Mouse (Mus musculus) testis, adult 2 months (tissue): ENCODE data around the gene Lamtor1. TPM values are rescaled to one million over a fixed set of nuclear protein-coding genes. Genes with fewer than 3 reads are reported as not detected.
"Not testable (repeated sequence)": the region's sequence is repeated elsewhere in the genome, so short reads cannot be mapped to it uniquely, and the experiment has no call there.

Source experiments
- H3K27ac ChIP-seq: fragments of 200-500 bp; 2 replicates; pipeline ENCODE4 v1.5.1; 2012; ENCODE audit warnings: low read depth, low read length; ENCODE audit not compliant: control insufficient read depth, insufficient read depth
- H3K27me3 ChIP-seq: fragments of 200-500 bp; 2 replicates; pipeline ENCODE4 v1.6.1; 2012; ENCODE audit warnings: mild to moderate bottlenecking, low read length, moderate library complexity; ENCODE audit not compliant: control insufficient read depth, insufficient read depth
- H3K36me3 ChIP-seq: fragments of 200-500 bp; 2 replicates; pipeline ENCODE4 v1.6.1; 2012; ENCODE audit warnings: mild to moderate bottlenecking, low read length; ENCODE audit not compliant: control insufficient read depth, insufficient read depth
- H3K4me1 ChIP-seq: fragments of 200-500 bp; 2 replicates; pipeline ENCODE4 v1.6.1; 2012; ENCODE audit warnings: low read length; ENCODE audit not compliant: control insufficient read depth, insufficient read depth
- H3K4me3 ChIP-seq: fragments of 200-500 bp; 2 replicates; pipeline ENCODE4 v1.5.1; 2012; ENCODE audit warnings: low read depth, mild to moderate bottlenecking, low read length, moderate library complexity, mixed read lengths; ENCODE audit not compliant: control insufficient read depth
- CTCF ChIP-seq: fragments of 200-500 bp; IDR thresholded peaks from 2 replicates; pipeline ENCODE4 v1.5.1; 2012; ENCODE audit warnings: low read depth, mild to moderate bottlenecking, inconsistent platforms, low read length, moderate library complexity; ENCODE audit not compliant: control insufficient read depth, insufficient read depth, insufficient replicate concordance
- POLR2A ChIP-seq: fragments of 200-500 bp; IDR thresholded peaks from 2 replicates; pipeline ENCODE4 v1.6.1; 2012; ENCODE audit warnings: low read depth, mild to moderate bottlenecking, inconsistent platforms, low read length, moderate library complexity; ENCODE audit not compliant: control insufficient read depth
- polyA plus RNA-seq: library from polyadenylated mRNA; depleted of rRNA; stranded (reverse); fragments of >200 nt; gene quantifications from 2 replicates; pipeline ENCODE4 v1.2.3, GENCODE M21; 2012

Gene Lamtor1
- polyA plus RNA-seq, 1 experiment: 52.2 TPM

DNA sequence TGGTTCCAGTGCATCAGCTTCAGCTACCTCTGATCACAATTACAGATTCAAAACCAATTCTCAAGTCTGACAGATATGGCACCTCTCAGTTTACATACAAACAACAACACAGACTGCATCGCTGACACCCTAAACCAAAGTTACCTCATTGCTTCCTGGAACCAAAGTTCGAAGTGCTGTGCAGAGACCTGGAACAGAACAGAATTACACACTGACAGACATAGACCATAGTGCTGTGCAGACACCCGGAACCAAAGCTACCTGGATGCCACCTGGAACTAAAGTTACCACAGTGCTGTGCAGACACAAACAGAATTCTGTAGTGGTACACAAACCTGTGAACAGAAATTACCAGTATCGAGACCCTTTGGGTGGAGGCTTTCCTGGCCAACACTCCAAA lies 34.1 kb downstream of the Lamtor1 start:
- TF ChIP-seq CTCF: no peak
- no peak for TF ChIP-seq POLR2A
- Histone ChIP-seq H3K27me3 (no peaks in the 10 kb centered on the region), H3K27ac (no peak overlapping the region), H3K36me3 (no peaks in the 10 kb centered on the region), H3K4me3 (no peak overlapping the region), H3K4me1 (no peaks in the 10 kb centered on the region)

DNA sequence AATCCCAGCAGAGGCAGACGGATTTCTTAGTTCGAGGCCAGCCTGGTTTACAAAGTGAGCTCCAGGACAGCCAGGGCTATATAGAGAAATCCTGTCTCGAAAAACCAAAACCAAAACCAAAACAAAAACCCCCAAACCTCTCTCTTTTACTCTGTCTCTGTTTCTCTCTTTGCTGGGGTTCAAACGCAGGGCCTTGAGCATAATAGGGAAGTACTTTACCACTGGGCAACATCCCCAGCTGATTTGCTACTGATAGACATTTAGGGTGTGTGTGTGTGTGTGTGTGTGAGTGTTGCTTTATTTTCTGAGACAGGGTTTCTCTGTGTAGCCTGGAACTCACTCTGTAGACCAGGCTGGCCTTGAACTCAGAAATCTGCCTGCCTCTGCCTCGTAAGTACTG lies 43.3 kb downstream of the Lamtor1 start:
- H3K4me1 ChIP-seq, H3K27me3 ChIP-seq, H3K4me3 ChIP-seq, H3K27ac ChIP-seq, H3K36me3 ChIP-seq: not testable (repeated sequence)

DNA sequence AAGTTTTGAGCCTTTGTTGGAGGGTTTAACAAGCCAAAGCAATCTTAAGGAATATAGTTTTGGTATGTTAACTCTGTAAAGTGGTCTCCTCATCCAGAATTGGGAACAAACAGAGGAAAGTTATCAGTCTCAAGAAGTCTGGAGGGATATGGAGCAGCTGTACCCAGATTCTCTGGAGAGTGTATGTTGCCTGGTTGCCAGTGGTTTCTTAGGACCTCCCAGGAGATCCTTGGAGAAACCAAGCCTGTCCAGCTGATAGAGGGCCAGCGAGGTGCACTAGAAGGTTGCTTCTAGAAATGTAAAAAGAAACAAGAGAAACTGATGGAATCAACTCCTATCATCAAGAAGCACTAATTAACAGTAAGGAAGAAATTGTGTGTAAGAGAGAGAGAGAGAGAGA lies 45.9 kb downstream of the Lamtor1 start:
- H3K27me3 ChIP-seq: no peaks in the 10 kb centered on the region
- no peaks in the 10 kb centered on the region for H3K36me3 ChIP-seq
- H3K4me1 ChIP-seq: peaks cover 3% of the 10 kb centered on the region; the same call in 1 of the 2 replicates
- TF ChIP-seq CTCF: no peak
- no peak for TF ChIP-seq POLR2A
- no peak overlapping the region for H3K4me3 ChIP-seq
- no peak overlapping the region; the same call in 1 of the 2 replicates for H3K27ac ChIP-seq

DNA sequence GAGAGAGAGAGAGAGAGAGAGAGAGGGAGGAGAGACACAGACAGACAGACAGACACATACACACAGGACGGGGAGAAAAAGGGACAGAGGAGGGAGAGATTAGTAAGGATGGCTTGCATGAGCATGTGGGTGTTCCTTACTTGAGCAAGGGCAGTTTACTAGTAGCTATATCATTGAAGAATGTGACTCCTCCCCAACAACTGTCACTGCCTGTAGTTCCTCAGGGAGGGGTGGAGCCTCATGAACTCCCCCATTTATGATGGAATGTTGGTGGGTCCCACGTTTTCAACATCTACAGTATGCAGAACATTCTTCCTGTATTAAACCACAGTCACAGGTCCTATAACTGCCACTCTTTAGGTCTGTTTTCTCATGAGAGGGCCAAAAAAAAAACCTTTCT lies 46.4 kb downstream of the Lamtor1 start:
- H3K27ac ChIP-seq: peak overlapping the region; percentile 44; the same call in 1 of the 2 replicates
- TF ChIP-seq POLR2A (no peak), CTCF (no peak)
- H3K36me3 ChIP-seq: no peaks in the 10 kb centered on the region
- H3K4me3 ChIP-seq: no peak overlapping the region
- H3K27me3 ChIP-seq: no peaks in the 10 kb centered on the region
- peaks cover 3% of the 10 kb centered on the region; the same call in 1 of the 2 replicates for H3K4me1 ChIP-seq

DNA sequence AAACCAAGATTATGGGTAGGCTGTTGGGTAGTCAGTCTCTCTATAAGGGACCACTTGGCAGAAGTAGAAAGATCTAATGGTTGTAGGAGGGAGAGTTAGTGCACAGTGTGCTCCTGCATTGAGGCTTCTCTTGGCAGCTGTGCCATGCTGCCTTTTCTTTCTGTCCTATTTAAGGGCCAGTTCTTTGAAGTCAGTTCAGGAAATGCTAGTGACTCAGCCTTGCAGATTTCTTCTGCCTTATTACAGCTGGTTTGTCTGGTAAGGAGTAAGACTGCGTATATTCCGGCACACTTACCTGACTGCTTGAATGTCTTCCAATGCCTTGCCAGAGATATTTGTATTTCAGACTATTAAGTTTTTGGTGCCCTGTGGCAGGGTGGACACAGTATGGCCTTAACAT lies 48.5 kb downstream of the Lamtor1 start:
- Histone ChIP-seq H3K36me3 (no peaks in the 10 kb centered on the region), H3K4me1 (peaks cover 3% of the 10 kb centered on the region; the same call in 1 of the 2 replicates), H3K27ac (no peak overlapping the region), H3K27me3 (no peaks in the 10 kb centered on the region), H3K4me3 (no peak overlapping the region)
- TF ChIP-seq POLR2A: no peak
- no peak for TF ChIP-seq CTCF

DNA sequence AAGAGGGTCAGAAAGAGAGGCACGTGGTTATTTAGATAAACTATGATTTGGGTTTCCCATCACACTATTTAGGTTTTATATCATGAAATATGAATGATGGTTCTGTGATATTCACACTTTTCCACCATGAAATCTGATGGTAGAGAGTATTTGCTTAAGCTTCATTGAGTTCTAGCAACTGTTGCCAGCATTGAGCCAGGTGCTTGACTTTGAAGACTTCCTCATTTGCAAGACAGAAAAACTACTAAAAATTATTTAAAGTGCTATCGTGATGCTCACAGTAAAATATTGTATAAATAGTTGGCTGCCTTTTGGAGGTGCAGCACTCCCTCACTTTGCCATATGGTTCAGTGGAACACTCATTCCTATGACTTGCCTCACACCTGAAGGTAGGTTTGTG lies 49.6 kb downstream of the Lamtor1 start:
- H3K27ac ChIP-seq: no peak overlapping the region
- no peak for TF ChIP-seq CTCF
- no peak for TF ChIP-seq POLR2A
- H3K4me1 ChIP-seq: peaks cover 3% of the 10 kb centered on the region; the same call in 1 of the 2 replicates
- H3K27me3 ChIP-seq: no peaks in the 10 kb centered on the region
- no peak overlapping the region for H3K4me3 ChIP-seq
- H3K36me3 ChIP-seq: no peaks in the 10 kb centered on the region

DNA sequence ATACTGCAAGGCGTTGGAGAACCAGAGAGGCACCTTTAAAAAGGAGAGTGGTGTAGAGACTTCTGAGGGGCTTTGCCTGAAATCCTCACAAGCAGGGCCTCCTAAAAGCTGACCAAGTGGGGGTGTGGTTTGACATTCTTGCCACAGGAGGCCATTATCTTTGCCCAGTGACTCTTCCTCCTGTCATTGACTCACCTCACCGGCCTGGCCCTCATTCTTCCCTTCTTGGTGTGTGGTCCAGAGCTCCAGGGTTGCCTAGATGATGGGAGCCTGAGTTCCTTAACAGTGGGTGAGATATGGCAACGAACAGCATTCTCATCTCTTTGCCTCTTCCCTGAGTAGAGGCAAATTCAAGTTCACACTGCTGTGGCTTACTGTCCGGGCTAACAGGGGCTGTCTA lies 50.2 kb downstream of the Lamtor1 start:
- TF ChIP-seq POLR2A (no peak), CTCF (no peak)
- Histone ChIP-seq H3K27ac (no peak overlapping the region), H3K4me1 (peaks cover 3% of the 10 kb centered on the region; the same call in 1 of the 2 replicates), H3K4me3 (no peak overlapping the region), H3K36me3 (no peaks in the 10 kb centered on the region), H3K27me3 (no peaks in the 10 kb centered on the region)

DNA sequence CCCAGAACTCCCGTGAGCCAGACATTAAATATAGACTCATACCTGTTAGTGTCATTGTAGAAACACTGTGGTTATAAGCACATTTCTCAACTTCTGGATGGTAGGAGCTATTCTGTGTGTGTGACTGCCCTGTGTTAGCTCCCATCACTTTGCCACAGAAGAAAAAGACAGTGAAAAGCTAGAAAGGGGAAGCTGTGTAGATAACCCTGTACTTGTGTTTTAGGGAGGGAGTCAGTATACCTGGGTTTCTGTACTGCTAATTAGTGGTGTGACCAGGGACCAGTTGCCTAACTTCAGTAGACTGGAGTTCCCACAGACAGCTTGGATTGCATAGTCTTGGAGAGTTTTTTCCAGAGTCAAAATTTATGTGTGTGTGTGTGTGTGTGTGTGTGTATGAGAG lies 50.8 kb downstream of the Lamtor1 start:
- no peak for TF ChIP-seq POLR2A
- no peak for TF ChIP-seq CTCF
- Histone ChIP-seq H3K36me3 (no peaks in the 10 kb centered on the region), H3K27me3 (no peaks in the 10 kb centered on the region), H3K27ac (no peak overlapping the region), H3K4me1 (peaks cover 3% of the 10 kb centered on the region; the same call in 1 of the 2 replicates), H3K4me3 (no peak overlapping the region)
